Mouse (Mus musculus) left cerebral cortex, adult 18-20 months (tissue): ENCODE measurements around the gene Cd300lg. TPM values are rescaled to one million over a fixed set of nuclear protein-coding genes. Genes with fewer than 3 reads are reported as not detected.

ENCODE experiments used
- DNase-seq, 2 experiments: peaks; one replicate each; pipeline ENCODE4 v3.0.0; 2021 to 2022; ENCODE audit warnings: low spot score in 2 of 2, mixed read lengths in 1 of 2
- total RNA-seq, 2 experiments: library from RNA; stranded (reverse); gene quantifications; 2 replicates each; pipeline ENCODE4 v1.2.3; 2021

The Cd300lg gene
- total RNA-seq, 2 experiments from 2014 or later: 0.19 TPM; not detected in 1

DNA sequence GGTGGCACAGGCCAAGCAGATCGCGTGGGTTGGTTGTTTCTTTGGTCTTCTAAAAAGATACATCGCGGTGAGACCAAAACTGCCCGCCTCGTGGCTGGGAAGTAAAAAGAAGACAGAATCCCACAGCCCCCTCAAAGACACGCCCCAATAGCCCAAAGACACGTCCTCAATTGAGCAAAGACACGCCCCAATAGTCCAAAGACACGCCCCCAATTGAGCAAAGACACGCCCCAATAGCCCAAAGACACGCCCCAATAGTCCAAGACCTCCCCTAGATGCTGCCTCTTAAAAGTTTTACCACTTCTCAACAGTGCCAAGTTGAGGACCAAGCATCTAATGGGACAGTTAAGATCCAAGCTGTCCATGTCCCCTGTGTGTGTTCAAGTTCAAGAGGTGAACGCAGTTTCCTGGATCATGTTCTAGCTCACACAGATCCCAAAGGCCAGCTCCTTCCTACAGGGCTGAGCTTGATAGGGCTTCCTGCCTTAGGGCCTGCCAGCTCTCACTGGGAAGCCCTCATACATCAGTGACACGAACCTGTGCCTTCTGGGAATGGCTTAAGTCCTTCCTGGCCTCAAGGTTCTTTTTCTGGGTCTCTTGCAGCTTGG lies 8.7 kb downstream of the Cd300lg start:
- DNase-seq: no peak

DNA sequence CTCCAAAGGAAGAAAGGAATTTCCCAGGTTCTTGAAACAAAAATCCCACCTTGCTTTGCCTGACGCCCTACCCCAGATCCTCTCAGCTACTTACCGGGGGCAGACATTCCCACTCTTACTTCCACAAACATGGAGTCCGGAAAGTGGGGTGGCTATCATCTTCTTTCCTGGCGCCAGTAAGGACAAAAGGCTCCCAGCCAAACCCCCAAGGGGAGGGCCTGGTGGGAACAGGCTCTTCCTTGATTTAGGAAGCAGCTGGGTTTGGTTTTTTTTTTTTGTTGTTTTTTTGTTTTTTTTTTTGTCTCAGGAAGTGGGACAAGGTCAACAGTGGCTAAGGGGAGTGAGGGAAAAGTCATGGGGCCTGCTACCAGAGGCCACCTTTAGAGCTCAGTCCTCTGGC lies 10.2 kb downstream of the Cd300lg start:
- no peak for DNase-seq

DNA sequence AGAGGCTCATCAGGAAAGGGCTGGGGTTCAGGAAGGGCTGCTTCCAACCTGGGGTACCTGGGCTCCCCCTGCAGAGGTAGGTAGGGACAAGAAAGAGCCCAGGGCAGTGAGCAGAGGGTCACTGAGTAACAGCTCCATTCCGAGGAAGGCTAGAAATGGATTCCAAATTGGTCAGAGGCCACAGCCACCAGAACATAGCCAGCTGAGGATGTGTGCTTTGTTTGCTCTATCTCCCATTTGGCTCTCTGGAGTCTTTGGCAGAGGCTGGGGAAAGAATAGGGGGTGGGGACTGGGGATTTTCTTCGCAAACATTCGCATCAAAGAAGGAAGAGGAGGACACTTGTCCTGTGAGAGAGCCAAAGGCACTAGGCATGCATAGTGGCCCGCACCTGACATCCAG lies 10.6 kb downstream of the Cd300lg start:
- no peak for DNase-seq

DNA sequence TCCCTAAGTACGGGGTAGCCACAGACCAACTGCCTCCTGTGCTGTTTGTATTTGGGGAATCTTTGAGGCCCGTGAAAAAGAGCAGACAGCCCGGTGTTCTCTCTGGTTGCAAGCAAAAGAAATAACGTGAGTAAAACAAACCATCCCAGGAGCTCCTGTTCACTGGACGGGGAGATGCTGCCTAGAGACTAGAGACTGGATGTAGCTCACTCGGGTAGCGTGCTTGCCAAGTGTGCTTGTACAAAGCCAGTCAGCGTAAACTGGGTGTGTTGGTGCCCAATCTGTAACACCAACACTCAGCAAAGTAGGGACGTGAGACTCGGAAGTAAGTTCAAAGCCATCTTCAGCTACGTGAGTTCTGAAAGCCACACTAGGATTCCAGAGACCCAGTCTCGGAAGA lies 11.4 kb downstream of the Cd300lg start:
- DNase-seq: no peak

DNA sequence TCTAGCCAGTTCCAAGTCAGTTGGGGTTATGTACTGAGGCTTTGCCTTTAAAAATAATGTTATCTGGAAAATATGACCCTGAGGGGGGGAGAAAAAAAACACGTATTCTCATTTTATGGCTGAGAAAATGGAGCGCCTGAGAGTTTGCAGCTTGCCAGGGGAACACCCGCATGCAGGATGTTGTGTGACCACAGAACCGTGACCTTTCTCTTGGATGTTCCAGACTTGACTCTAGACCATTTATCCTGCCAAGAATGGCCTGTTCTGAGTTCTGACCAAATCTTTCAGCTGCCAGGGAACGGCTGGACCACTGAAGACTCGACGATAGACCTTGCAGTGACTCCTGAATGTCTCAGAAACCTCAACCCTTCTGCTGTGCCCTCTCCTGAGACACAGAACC lies 11.9 kb downstream of the Cd300lg start:
- DNase-seq: no peak

DNA sequence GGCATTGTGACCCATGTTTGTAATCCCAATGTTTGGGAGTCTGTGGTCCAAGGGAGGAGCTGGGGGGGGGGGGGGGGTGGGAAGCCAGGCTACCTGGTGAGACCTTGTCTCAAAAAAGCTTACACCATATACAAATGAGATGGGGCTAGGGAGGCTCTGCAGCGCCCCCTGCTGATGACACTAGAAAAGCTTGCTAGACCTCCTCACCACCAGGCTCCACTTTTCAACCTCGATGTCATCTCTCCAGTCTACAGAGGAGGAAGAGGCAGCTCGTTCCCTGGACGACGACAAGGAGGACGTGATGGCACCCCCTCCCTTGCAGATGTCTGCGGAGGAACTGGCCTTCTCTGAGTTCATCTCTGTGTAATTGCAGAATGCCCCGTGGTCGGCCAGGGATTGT lies 12.5 kb downstream of the Cd300lg start:
- peak; percentile 59 to 62 for DNase-seq

DNA sequence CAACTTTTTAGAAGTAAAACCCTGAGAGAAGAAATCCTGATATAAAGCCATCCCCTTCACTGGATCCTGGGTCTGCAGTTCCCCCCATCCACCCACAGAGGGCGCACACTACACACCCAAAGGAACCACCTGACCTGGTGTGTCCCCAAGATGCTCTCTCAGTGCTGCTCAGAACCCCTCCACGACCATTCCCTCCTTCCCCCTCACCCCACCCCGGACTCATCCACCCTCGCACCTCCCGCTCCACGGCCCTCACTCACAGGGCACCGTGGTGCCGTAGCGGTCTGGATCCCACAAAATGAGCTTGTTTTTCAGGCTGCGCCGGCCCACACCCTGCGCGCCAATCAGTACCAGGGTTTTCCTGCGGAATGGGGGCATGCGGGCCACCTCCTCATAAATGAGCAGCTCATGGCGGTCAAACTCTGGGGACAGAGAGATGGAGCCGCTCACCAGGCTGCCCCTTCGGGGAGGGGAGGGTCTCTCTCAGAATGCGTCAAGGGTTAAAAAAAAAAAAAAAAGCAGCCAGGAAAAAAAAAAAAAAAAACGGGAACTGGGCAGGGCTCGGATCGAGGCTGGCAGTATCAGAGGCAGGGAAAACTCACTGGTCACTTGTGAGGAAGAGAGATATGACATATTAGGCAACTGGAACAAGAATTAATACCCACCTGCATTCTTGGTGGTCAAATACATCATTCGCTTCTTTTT lies 20.1 kb downstream of the Cd300lg start:
- peak; percentile 74 to 80 for DNase-seq

DNA sequence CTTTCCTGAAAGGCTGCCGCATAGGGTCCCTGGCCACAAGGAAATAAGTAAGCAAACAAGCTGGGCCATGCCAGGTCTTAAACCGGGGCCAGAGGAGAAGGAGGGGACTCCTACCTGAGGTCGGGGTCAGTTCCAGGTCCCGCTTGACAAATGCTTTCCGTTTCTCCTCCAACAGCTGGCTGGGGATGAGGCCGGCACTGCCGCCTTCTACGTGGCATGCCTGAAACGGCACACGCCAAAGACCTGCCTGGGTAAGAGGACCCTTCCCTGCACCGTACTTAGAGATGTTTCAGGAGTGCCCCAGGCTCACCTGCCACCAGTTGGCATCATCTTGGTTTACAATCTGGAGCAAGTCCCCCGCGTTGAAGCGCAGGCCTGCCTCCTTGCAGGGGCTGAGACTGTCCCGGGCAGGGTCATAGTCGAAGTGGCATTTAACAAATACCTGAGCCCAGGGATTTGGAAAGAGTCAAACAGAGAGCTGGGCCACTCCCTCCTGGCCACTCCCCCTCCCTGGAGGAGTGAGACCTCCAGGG lies 20.7 kb downstream of the Cd300lg start:
- DNase-seq: no peak

DNA sequence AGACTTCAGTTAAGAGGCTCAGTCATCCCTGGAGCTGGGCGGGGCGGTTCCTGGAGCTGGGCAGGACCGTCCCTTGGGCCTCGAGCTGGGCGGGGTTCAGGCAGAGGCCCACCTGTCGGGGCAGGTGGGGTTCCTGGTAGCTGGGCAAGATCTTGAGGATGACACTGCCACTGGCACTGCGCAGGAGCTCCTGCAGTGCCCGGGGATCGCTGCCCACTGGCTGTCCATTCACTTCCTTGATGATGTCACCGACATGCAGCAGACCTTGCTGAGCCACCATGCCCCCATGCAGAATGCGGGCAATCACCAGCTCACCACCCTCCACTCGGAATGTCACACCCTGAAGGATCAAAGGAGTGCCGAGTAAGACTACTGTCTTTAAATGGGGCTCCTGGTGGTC lies 21.8 kb downstream of the Cd300lg start:
- no peak for DNase-seq

DNA sequence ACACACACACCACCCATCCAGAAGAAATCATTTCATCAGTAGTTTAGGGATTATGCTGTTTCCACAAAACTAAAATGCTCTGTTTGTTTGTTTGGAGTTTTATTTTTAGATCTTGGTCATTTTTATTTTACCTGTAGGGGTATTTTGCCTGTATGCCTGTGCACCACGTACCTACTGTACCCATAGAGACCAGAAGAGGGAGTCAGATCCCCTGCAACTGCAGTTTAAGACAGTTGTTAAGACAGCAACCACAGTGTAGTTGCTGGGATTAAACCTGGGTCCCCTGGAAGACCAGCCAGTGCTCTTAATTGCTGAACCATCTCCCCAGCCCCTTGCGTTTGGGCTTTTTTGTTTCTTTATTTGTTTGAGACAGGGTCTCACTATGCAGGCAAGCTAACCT lies 27.7 kb downstream of the Cd300lg start:
- no peak for DNase-seq

DNA sequence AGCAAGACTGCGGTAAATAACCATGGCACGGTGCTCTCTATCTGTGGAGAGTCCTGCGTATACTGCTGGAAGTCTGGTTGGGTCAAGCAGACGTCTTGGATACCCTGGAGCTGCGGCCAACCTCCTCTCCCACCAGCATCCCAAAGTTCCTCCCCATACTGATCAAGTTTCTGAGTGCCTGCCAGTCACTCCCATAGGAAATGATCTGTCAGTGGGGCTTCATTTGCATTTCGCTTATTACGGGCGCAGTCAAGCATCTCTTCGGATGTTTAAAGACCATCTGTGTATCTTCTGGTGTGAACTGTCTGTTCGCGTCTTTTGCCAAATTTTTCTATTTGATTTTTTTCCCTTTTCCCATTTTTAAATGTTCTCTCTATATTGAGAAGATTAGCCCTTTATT lies 28.3 kb downstream of the Cd300lg start:
- no peak for DNase-seq

DNA sequence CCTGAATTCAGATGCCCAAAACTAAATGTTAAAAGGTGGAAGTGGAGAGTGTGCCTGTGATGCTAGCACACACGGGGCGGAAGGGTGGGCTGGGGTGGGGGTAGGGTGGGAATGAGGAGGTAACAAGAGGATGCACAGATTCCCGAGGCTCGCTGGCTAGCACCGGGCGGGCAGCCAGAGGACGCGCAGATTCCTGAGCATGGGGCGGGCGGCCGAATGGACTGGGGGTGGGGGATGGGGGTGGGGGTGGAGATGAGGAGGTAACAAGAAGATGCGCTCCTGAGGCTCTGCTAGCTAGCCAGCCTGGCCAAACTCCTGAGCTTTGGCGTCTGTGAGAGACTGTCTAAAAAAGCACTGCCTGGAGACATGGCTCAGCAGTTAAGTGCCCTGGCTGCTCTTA lies 29.1 kb downstream of the Cd300lg start:
- DNase-seq: no peak

DNA sequence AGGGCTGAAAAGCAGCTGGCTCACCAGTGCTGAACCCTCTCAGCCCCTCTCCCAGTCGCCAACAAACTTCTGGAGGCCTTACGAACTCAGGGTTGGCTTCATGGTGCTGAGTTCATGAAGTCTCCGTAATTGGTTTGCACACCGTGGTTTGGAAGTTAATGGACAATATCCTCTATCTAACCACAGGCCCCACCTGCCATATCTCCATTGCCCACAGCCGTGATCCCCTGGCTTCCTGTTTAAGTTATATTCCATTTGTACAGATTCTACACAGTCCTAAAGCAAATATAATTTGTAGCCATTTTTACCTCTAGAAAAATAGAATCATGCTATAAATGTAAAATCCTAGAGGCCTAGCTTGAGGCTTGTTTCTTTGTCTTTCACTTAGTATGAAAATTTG lies 31.4 kb downstream of the Cd300lg start:
- DNase-seq: no peak

DNA sequence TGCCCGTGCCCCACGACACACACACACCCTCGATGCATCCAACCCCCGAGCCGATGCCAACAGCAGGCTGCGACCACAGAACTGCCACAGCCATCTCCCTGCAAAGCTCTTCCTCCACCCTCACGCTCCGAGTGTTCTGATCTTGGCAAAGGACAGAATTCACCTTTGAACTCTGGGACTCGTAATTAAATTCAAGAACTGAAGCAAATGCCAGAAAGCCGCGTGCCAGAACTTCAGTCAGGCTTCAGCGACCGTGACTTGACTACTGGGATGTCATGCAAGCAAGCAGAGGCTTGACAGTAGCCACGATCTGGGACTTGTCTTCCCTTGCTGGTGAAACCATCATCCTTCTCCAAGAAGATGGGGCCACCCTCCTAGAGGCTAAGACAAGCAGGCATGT lies 32.4 kb downstream of the Cd300lg start:
- DNase-seq: no peak

DNA sequence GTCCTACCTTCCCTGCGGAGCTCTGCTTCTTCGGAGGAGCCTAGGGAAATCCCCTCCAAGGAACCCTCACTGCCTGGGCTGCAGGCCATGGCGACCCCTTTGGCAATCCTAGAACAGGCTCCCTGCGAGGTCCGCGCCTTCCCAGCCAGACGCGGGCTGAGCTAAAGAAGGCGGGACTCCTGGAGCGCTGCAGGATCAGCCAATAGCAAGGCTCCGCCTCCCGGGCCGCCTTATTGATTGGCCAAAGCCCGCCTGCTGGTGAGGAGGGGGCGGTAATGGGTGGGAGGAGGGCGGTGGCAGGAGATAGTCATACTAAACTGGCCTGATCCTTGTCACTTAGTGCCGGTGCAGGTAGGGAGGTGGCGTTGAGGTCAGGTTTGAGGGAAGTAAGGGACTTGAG lies 41.0 kb downstream of the Cd300lg start:
- DNase-seq: peak; percentile 73 to 76

DNA sequence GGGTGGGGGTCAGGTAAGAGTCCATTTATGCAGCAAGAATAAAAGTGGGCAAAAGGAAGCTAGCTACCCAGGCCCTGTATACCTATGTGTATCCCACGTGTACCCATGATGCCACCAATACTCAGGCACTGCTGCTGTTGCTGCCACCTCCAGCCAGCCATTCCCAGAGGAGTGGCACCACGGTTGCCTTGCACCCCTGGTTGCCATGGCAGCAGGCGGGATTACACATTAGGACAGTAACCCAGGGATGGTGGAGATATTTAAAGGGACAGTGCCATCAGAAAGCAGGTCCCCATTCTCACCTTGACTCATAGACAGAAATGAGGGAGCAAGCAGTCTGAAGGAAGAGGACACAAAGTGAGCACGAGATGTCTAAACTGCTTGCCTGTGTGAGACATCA lies 41.9 kb downstream of the Cd300lg start:
- peak in 1 of 2 experiments; percentile 54 for DNase-seq

DNA sequence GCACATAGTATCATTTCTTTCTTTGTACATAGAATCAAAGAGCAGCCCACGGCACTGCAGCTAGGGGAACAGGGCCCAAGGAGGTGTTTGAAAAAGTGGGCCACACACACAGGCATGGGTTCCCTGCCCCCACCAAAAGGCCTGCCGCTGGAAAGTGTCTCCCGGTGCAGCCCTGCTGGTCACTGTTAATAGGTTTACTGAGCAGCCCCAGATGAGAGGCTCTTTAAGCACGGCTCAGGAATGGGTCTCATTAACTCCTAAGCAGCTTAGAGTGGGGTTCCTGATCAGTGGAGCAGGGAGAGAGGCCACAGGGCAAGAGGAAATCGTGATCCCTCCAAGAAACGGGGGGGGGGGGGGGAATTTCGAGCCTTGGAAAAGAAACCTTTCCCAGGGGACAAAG lies 42.9 kb downstream of the Cd300lg start:
- DNase-seq: no peak

DNA sequence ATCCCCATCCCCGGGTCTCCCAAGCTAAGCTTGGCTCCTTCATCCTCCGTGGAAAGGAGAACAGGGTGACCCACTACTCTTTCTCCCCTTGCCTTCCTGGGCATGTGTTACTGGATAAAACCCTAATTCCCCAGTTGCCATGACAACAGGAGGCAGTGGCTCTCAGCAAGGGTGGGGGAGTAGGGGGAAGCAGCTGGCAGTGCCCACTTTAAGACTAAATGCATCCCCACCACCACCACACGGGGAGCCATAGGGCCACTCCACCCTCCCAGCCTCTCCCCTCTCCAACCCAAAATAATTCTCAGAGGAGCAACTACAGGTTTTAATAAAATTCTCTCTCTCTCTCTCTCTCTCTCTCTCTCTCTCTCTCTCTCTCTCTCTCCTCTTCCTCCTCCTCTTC lies 45.0 kb downstream of the Cd300lg start:
- DNase-seq: peak; percentile 65 to 80

DNA sequence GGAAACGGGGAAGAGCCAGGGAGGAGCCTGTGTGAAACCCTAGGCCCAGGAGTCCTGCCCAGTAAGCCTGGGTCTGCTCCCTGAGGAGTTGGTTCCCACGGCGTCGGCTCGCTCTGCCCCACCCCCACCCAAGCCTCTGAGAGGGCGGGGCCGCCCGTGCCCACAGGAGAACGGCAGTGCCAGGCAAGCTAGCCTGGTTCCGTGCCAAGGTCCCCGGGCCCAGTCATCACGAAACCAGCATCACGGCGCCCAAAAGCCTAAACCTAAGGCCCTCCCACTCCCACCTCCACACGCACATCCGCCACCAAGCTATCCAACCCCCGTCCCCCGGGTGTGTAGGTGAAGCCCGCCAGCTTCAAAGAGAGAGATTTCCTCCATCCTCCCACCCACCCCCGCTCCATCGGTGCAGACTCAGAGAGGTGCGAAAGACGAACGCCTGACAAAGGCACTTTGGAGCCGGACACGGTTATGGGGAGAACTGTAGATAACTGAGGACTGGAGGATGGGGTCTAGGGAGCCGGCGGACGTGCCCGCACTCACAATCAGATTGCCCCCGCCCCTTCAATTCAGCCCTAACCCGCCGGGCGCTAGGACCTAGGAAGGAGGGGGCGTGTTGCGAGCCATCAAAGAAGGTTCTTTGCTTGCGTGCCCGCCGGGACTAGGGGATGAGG lies 45.9 kb downstream of the Cd300lg start:
- peak; percentile 85 to 87 for DNase-seq

DNA sequence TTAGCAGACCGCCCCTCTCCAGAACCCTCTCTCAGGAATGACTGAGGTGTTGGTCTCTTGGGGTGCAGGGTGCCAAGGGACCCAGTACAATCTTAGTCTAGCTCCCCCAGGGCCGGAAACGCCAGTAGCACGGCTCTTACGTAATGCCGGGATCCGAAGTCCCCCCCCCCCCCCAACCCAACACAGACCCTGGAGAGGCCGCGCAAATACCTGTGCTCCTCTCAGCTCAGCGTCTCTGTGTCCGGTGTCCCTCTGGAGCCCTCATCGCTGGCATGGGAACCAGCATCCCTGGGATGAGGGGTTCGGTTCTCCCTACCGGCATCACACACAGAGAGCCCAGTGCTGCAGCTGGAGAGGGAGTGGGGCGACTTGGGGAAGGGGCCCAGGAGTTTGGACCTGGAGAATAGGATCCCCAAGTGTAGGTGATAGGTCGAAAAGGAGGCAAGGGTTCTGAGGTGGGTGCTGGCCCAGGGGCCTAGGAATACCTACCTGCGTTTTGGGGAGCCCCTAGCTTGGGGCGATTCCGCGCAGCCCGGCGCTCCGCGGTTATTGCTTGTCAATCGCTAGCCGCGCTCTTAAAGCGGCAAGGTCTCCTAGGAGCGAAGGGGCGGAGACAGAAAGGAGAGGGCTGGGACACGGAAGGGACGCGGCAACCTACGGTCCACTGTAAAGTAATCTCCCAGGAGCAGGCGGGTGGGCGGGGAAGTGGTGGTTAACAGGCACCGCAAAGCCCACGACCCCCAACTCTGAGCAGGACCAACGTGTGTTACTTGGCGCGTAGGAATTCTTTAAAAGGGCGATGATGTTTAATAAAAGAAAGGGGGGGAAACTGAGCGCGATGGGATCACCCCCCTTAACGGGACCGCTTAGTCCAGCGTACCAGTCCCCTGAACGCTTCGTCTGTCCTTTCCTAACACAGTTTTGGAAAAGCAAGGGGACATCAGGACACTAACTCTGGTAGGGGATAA lies 46.9 kb downstream of the Cd300lg start, which contains the start of gene Mpp2:
TSS of gene Mpp2 (minus strand) at position 585 of the 968 bp plus-strand sequence.
- peak; percentile 74 to 82 for DNase-seq
